Mouse (Mus musculus): ENCODE results near the gene Larp6.

Gene Larp6

DNA sequence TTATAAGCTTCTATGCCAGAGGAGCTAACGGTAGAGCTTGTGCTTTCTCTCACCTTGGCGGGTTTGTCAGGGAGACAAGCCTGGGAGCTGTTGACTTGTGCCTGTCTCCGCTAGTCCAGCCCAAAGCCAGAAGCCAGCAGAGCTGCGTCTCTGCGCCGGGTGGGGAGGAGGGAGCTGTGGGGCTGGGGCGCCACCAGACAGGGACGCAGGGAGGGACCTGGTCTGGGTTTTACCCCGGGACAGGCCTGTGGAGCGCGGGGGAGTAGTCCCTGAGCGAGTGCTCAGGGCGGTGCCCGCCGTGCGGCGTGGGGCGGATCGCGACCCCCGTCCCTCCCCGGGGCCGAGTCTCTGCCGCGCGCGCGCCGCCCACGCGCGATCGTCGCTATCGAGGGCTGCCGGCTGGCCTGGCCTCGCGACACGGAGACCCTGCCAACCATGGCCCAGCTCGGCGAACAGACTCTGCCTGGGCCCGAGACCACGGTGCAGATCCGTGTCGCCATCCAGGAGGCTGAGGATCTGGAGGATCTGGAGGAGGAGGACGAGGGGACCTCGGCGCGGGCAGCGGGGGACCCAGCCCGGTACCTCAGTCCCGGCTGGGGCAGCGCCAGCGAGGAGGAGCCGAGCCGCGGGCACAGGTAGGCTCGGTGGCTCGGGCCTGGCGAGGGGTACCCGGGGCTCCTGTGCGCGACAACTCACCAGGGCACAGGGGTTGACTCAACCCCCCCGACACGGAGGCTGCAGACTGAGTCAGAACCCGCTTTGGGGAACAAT lies at the start of gene Larp6:
Larp6 (plus strand) TSS at position 219 of the 771 bp plus-strand sequence.
- peak; percentile 64 for DNase-seq (ENCODE audit: low spot score)

DNA sequence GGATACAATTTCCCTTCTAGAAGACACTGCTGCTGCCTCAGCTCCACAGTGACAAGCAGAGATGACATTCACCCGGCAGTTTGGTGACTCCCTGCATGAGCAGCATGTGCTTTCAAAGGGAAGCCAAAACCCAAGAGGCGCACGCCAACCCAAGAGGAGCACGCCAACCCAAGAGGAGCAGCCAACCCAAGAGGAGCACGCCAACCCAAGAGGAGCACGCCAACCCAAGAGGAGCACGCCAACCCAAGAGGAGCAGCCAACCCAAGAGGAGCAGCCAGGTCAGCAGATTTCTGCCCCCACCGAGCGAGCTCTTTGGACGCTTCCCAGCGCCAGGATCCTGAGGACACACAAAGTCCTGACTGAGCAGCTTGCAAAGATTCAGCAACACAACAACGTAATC lies 48.4 kb upstream of the Larp6 start:
- DNase-seq (ENCODE audit: low spot score): no peak

DNA sequence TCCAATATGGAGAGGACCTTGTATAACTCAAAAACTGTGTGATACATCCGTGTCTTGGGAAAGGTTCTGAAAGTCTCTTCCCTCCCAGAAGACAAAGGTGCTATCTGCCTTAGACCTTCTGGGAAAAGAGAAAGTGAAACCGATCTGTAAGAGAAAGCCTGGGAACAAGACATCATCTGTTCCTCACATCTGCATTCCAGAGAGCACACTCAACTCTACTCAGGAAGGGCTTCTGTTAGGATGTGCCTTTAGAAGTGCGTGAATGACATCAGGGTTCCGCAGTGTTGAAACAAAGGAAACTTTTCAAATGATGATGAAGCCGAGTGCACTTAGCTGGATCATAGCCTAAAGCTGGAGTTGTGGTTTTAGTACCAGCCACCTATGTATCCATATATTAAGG lies 47.9 kb upstream of the Larp6 start:
- DNase-seq (ENCODE audit: low spot score): no peak

DNA sequence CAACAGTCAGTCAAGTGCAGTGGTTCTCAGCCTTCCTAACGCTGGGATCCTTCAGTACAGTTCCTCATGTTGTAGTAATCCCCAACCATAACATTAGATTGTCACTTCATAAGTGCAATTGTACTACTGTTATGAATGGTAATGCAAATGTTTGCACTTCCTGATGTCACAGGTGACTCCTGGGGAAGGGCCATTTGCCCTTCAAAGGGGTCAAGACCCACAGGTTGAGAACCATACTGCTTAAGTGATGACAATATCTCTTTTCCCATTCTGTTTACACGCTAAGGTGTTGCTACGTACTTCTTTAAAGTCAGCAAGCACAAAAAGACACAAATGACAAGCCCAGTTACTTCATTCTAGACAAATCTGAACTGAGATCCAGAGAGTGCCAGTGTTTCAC lies 47.3 kb upstream of the Larp6 start:
- no peak for DNase-seq (ENCODE audit: low spot score)

DNA sequence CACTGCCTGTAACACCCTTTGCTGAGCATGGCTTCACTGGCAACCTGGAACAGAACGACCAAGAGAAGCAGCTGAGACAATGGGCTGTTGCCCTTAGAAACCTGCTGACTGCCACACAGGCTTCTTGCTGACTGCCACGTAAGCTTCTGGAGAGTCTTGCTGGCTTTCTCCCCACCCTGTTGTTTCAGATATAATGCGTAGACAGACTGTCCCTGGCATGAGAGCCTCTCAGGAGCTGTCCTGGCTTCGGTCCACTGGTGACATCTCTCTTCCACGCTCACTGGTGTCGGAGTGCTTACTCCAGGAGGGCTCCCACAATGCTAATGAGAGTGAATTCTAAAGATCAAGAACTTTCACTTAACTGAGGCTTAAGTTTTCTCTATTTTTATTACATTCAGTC lies 43.9 kb upstream of the Larp6 start:
- no peak for DNase-seq (ENCODE audit: low spot score)

DNA sequence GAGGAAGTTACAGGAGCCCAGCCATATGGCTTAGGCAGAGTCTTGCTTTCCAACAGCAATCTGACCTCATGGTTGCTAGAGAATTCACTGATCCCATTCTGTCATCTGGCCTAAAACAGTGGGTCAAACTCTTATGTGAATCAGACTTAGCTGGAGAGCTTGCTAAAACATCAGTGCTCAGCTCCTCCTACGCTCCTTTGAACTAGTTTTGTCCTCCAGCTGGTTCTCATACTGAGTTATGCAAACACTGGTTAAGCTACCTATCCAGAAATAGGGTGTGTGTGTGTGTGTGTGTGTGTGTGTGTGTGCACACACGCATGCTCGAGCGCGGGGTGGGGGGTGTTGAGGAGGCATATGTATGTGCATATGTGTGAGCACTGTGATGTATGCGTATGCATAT lies 40.2 kb upstream of the Larp6 start:
- DNase-seq (ENCODE audit: low spot score): no peak

DNA sequence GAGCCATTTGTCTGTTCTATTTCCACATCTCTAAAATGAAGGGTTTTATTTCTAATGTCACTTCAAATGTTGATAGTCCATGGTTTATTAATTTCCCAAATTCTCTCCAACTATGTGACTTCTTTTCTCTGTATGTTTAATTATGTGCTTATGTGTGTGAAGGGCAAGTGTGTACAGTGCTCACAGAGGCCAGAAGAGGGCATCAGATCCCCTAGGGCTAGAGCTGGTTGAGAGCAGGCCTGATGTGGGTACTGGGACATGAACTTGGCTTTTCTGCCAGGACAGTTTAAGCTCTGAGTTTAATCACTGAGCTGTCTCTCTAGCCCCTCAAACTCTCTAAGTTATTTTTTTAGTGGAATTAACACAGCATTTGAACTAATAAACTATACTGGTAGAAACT lies 38.0 kb upstream of the Larp6 start:
- no peak for DNase-seq (ENCODE audit: low spot score)

DNA sequence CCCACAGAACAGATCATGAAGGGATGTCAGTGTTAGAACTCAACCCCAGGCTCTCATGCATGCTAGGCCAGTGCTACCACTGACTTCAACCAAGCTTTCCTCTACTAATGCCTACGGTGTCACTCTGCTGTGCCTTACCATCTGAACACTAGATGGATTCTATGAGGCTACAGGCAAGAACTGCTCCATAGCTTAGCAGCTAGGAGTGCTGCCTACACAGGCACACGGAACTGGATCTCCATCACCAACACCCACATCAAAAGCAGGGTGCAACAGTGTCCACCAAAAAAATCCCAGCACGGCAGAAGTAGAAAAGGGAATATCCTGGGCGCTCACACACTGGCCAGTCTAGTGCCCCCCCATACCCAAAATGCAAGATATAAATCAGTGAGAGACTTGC lies 36.4 kb upstream of the Larp6 start:
- no peak for DNase-seq (ENCODE audit: low spot score)

DNA sequence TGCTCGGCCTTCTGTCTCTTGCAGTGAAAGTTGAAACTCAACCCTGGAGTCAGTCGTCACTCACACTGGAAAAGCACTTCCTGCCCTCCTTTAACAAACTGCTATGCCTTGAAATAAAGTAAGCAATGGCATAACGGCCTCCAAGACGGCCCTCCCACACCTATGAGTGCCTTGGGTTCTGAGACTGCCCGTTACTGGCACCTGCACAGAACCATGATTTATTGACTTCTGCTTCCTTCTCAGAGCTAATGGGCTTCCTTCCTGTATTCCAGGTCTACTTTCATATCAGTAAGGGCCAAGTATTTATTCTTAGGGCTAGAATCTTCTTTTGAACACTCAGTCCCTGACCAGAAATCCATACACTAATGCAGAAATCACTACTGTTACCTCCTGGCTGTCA lies 33.9 kb upstream of the Larp6 start:
- DNase-seq (ENCODE audit: low spot score): no peak

DNA sequence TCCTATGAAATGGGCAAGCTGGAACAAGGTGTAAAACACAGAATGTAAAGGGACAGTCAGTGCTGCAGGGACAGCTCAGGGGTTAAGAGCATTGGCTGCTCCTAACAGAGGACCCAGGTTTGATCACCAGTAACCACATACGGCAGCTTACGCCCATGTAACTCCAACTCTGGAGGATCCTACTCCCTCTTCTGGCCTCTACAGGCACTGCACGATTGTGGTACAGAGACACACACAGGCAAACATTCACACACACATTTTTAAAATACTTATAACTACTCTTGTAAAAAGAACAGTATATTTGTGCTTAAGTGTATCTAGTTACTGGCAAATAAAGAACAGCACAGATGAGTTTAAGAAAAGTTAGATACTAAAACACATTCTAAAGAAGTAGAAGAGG lies 31.8 kb upstream of the Larp6 start:
- no peak for DNase-seq (ENCODE audit: low spot score)

DNA sequence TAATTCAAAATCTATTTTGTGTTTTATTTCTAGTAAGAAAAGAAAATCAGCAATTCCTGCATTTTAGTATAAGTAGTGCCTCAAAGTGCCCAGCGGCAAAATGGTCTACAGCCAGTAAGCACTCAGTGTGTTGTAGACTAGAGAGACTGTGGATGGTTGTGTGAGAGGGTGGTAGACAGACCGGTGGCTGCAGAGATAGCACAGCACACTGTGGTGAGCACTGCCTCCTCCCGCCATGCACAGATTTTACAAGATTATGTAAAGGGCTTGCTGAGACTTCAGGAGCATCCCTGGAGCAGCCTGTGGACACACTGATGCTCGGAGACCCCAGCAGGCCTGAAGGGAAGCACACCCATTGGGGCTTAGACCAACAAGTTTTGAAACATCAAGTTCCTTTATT lies 30.0 kb upstream of the Larp6 start:
- DNase-seq (ENCODE audit: low spot score): no peak

DNA sequence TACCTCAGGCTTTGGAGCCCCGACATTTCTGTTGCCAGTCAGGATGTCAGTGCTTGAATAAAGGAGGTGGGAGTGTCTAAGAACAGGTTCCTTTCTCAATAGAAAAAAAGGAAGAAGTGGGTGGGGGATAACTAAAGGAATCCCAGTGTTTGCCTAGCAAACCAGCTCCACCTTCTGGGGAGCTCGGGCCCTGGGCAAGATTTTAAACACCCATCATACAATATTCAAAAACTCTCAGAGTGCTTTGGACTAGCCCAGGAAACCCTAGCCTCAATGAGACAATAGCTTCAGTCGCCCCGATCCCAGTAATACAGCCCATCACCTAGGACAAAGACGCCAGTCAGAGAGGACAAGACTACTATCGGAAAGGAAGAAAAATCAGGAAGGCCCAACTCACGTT lies 25.4 kb upstream of the Larp6 start:
- DNase-seq (ENCODE audit: low spot score): peak; percentile 50

DNA sequence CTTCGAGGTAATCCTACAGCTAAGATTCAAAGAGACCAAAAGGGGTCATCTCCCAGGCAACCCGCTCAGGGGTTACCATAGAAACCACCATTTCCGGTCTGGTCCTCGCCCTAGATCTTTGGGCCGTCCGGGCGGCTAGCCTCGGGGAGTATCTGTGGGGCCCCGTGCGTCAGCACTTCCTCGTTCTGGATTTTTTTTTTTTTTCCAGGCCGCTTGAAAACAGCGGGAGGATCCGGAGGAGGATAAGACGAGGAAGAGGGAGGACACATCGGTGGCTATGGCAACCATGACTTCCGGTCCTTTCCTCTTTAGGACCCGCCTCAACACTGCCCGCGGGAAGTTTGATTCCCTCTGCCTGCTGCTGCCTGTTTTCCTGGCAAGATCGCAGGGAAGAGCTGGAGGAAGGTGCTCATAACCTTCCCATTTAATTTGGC lies 24.9 kb upstream of the Larp6 start, which contains the start of gene Lrrc49:
Lrrc49 (minus strand) TSS at position 268 of the 434 bp plus-strand sequence.
- DNase-seq (ENCODE audit: low spot score): peak; percentile 92

DNA sequence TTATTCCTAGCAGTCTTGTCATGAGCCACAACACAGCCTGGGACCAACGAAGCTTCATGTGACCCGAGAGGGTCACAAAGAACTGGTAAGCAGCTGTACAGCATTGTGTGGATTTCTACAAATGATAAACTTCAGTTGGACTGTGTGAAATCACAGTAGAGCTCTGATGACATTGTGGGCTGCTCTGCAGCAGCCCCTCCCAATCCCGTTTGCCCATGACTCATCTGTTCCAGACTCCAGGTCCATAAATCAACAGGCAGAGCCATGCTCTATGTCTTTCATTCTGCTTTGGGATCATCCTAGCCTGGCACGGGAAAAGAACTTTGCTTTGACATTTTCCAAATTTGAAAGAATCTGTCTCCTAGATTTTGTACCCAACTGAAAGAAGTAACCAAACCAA lies 20.2 kb upstream of the Larp6 start:
- DNase-seq (ENCODE audit: low spot score): no peak

DNA sequence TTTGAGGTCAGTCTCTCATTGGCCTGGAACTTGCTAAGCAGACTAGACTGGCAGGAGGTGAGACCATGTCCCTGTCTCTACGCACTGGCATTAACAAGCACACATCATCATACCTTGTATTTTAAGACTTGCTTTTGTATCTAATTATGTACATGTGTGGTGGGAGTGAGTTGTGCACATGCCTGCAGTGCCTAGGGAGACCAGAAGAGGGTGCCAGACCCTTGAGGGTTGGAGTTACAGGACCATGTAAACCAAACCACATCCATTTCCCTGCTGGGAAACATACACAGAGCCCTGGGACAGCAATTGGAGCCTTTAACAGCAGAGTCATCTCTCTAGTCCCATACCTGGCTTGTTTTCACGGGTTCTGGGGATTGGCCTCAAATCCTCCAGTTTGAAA lies 18.8 kb upstream of the Larp6 start:
- DNase-seq (ENCODE audit: low spot score): peak; percentile 71

DNA sequence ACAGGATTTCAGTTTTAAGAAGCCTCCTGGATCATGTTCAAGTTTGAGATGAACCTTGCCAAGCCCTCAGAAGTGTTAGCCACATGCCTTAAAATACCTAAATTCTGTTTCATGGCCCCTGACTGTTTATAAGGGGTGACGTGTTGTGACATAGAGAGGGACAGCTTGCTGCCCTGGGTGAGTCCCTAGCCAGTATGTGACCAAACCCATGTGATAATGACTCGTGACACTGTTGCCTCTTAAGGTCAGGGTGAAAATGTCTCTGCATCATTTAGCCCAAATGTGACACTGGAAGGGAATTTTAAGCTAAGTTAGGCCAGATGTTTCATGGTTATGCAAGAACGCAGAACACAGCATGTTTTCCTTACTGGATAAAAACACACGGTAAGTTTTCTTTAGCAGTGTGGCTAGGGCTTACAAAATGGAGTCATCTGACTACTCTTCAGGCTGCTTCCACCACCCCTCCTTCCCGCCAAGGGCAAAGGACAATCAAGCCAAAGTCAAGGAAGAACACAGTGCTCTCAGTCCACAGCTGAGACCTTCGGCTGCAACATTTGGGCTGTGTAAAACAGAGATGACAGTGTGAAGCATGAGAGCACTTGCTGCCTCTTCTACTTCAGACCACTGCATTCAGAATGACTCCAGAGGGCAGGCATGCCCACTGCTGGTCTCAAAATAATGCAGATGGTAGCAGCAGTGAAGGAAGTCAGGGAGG lies 16.4 kb upstream of the Larp6 start:
- DNase-seq (ENCODE audit: low spot score): no peak

DNA sequence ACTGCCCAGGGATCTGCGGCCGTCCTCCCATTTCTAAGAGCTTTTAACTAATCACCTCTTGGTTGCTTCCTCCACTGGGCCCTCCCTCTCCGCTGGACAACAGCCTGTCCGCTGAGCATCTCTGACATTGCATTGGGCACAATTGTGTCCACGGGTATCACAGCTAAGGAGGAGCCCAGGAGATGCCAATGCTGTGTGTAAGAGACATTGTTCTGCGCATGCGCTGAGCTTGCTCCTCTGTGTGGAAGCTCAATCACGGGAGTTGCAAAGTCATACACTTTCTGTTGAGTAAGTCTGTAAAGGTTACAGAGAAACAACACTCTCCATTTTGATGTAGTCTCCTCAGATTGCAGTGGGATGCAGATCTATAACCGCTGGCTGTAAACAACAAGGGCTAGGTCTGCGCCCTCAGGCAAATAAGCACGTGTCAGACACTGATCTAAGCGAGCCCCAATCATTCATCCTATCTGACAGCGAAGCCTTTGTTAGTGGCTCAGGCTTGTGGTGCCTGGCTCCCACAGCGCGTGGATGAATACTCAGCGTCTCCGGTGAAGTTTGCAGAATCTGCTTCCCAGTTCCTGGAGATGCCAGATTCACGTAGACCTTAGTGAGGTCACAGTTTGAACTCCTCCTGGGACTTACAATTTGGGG lies 13.1 kb upstream of the Larp6 start:
- DNase-seq (ENCODE audit: low spot score): no peak

DNA sequence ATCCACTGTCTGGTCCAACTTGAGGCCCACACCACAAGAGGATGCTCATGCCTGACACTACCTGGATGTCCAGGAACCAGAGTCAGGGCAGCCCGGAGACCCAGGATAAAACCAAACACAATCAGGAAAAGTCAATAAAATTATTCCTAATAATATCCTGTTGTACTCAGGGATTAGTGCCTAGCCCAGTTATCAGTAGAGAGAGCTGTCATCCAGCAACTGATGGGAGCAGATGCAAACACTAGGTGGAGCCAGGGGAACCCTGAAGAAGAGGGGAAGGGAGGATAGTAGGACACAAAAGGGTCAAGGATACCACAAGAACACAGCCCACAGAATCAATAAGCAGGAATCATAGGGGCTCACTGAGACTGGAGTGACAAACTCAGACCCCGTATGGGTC lies 5.2 kb upstream of the Larp6 start:
- DNase-seq (ENCODE audit: low spot score): no peak

DNA sequence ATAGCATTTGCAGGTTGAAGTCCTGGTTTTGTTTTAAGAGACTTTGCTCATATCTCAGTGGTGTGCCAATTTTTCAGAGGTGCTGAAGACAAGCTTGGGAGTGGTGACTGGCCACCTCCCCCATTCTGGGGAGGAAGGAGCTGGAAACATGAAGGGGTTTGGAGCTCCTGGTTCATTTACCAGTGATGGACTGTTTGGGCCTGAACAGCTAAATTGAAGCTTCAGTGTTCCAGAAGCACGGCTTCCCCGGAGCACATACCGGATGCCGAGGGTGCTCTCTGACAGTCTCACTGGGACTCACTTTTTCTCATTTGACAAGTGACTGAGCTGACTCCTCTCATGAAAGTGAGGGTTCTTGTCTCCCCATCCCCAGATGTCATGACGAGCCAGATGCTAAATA lies 4.2 kb upstream of the Larp6 start:
- DNase-seq (ENCODE audit: low spot score): no peak

DNA sequence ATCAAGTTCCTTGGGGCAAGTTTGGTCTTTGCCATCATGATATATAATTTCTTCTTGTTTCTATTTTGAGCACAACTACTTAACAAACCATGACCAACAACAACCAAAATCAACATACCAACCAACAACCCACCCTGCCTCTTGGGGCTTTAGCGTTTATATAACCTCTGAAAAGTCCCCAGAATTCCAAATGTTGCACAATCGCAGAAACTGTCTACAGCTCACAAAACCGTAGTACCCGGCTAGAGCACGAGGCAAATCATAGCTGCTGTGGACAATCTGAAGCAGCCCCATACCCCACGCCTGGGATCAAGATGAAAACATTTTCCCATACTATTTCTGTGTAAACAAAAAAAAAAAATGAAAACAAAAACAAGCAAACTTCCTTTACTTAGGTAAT lies 3.1 kb upstream of the Larp6 start:
- DNase-seq (ENCODE audit: low spot score): no peak

DNA sequence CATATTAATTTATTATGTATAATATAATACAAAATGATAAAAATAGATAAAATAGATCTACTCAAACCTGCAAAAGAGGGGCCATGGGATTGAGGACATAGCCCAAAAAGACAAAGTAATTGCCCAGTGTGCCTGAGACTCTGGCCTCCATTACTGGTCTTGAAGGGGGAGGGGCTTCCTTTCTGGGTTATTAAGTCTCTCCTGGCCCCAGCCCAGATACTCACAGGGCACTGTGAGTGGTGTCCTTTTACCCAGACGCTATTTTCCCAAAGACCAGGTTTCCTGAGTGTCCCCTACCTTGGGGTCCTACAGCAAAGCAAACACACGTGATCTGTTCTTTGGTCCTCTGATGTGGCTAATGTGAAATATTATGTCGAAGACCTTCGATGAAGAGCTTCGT lies 778 bp upstream of the Larp6 start:
- DNase-seq (ENCODE audit: low spot score): no peak

DNA sequence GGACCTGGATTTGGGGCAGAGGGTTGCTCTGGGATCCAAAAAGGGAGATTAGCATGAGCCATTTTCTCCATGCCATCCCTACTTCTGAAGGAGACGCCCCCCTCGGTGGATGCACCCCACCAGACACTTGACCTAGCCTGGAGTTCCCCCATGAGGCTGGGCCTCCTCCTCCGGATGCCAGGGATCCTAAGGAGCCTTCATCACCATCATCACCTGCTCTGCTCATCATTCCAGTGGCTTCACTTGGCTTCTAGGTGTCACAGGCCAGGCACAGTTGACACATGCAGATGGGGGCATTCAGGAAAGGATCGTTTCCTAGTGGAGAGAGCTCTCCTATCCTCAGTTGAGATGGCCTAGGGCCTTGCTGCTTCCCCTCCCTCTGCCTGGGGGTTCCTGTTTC lies 827 bp downstream of the Larp6 start:
- no peak for DNase-seq (ENCODE audit: low spot score)

DNA sequence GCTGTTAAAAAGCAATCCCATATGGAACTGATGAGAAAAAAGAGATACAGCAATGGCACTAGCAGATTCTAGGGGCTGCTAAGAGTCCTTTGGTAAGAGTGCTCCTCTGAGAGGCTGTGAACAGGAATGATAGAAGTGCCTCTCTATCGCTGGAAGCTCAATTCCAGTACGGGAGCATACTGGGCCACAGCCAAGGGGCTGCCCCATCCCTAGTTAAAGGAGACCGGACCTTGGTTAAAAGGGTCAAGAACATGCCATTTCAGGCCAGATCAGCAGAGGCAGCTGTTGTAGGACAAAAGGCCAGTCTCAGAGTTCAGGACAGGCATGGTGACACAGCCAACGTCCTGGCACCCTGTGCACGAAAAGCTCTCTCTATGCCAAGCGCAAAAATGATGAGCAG lies 1.4 kb downstream of the Larp6 start:
- no peak for DNase-seq (ENCODE audit: low spot score)

All from testis, postnatal 10 days (tissue).